Mouse (Mus musculus): Measurements from ENCODE around the gene 4930556J24Rik.
"Not testable (repeated sequence)": the region's sequence is repeated elsewhere in the genome, so short reads cannot be mapped to it uniquely, and the experiment has no call there.

Gene 4930556J24Rik

GRCm38 (mm10) chr11:3922731-3923130, 53.8 kb downstream of the 4930556J24Rik start:
- no peak for DNase-seq (ENCODE audit: extremely low read depth, low read depth, low spot score)

GRCm38 (mm10) chr11:3922115-3922514, 54.5 kb downstream of the 4930556J24Rik start:
- DNase-seq (ENCODE audit: extremely low read depth, low read depth, low spot score) = no peak

- DNase-seq (ENCODE audit: extremely low read depth, low read depth, low spot score) = peak; percentile 64
Observed at GRCm38 (mm10) chr11:3921281-3921850, 55.2 kb downstream of the 4930556J24Rik start.

GRCm38 (mm10) chr11:3920476-3920875, 56.1 kb downstream of the 4930556J24Rik start:
- no peak for DNase-seq (ENCODE audit: extremely low read depth, low read depth, low spot score)

- DNase-seq (ENCODE audit: extremely low read depth, low read depth, low spot score) = no peak
Observed at GRCm38 (mm10) chr11:3918738-3919137, 57.8 kb downstream of the 4930556J24Rik start.

- DNase-seq (ENCODE audit: extremely low read depth, low read depth, low spot score) = no peak
Observed at GRCm38 (mm10) chr11:3914109-3914840, 62.3 kb downstream of the 4930556J24Rik start, which contains the start of gene Slc35e4. Gene Slc35e4, minus strand, starts transcription at chr11:3914664.

- DNase-seq (ENCODE audit: extremely low read depth, low read depth, low spot score) = no peak
Observed at GRCm38 (mm10) chr11:3913316-3914108, 63.1 kb downstream of the 4930556J24Rik start.

GRCm38 (mm10) chr11:3912875-3913271, 63.7 kb downstream of the 4930556J24Rik start:
- DNase-seq (ENCODE audit: extremely low read depth, low read depth, low spot score) = no peak

GRCm38 (mm10) chr11:3912100-3912874, 64.3 kb downstream of the 4930556J24Rik start:
- no peak for DNase-seq (ENCODE audit: extremely low read depth, low read depth, low spot score)

- not testable (repeated sequence) for DNase-seq (ENCODE audit: extremely low read depth, low read depth, low spot score)
Observed at GRCm38 (mm10) chr11:3911440-3911839, 65.1 kb downstream of the 4930556J24Rik start.

GRCm38 (mm10) chr11:3910513-3911310, 65.9 kb downstream of the 4930556J24Rik start:
- no peak for DNase-seq (ENCODE audit: extremely low read depth, low read depth, low spot score)

GRCm38 (mm10) chr11:3909236-3909635, 67.3 kb downstream of the 4930556J24Rik start:
- DNase-seq (ENCODE audit: extremely low read depth, low read depth, low spot score) = no peak

GRCm38 (mm10) chr11:3905446-3905845, 71.1 kb downstream of the 4930556J24Rik start:
- DNase-seq (ENCODE audit: extremely low read depth, low read depth, low spot score) = no peak

- DNase-seq (ENCODE audit: extremely low read depth, low read depth, low spot score) = no peak
Observed at GRCm38 (mm10) chr11:3904673-3905072, 71.9 kb downstream of the 4930556J24Rik start.

GRCm38 (mm10) chr11:3903046-3903445, 73.5 kb downstream of the 4930556J24Rik start:
- DNase-seq (ENCODE audit: extremely low read depth, low read depth, low spot score) = peak; percentile 96

- no peak for DNase-seq (ENCODE audit: extremely low read depth, low read depth, low spot score)
Observed at GRCm38 (mm10) chr11:3902516-3902915, 74.1 kb downstream of the 4930556J24Rik start.

- DNase-seq (ENCODE audit: extremely low read depth, low read depth, low spot score) = no peak
Observed at GRCm38 (mm10) chr11:3900296-3900695, 76.3 kb downstream of the 4930556J24Rik start.

GRCm38 (mm10) chr11:3895933-3896332, 80.6 kb downstream of the 4930556J24Rik start:
- no peak for DNase-seq (ENCODE audit: extremely low read depth, low read depth, low spot score)

GRCm38 (mm10) chr11:3895458-3895857, 81.1 kb downstream of the 4930556J24Rik start:
- DNase-seq (ENCODE audit: extremely low read depth, low read depth, low spot score) = no peak
